ENCODE assay signal across 34 mouse cellular contexts in the genomic region with DNA sequence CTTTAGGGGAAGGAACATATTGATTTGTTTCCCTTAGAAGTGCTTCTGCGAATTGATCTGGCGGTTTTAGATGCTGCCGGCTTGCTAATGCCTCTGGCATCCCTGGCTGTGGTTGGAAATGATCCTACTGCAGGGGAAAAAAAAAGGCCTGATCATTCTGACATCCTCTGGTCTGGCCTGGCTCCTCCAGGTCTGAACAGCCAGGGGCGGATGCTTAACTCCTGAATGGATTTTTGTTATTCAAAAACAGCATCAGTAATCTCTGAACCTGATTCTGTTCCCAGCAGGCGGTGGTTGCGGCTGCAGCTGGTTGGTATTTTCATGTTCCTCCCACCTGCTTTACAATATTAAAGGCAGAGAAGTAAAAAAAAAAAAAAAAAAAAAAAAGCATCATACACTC. TPM values are rescaled to one million over a fixed set of nuclear protein-coding genes. Genes with fewer than 3 reads are reported as not detected.
"Had no signal": no experiment of that assay in that cellular context is flagged by ENCODE, and none has a peak within 500 bp of the region (broad histone marks: within the 10 kb centered on the region; RNA-seq: fewer than 3 reads in every experiment).

No protein-coding gene starts in this region.

- H3K4me1 ChIP-seq: heart, embryonic 10.5 days; heart, embryonic 12.5 days; intestine, embryonic 15.5 days; limb, embryonic 10.5 days; limb, embryonic 12.5 days; liver, embryonic 13.5 days; liver, embryonic 15.5 days had no signal

- ATAC-seq: hindbrain, embryonic 16.5 days; inflammation-experienced regulatory T-cells, adult 6 months; intestine, embryonic 15.5 days; intestine, postnatal 0 days had no signal

- H3K4me2 ChIP-seq: heart, embryonic 12.5 days; hindbrain, embryonic 13.5 days; intestine, embryonic 15.5 days; limb, embryonic 12.5 days; liver, embryonic 11.5 days; liver, embryonic 13.5 days; liver, embryonic 15.5 days had no signal

- H3K9me3 ChIP-seq: intestine, embryonic 15.5 days; limb, embryonic 10.5 days; limb, embryonic 12.5 days; liver, embryonic 13.5 days; liver, embryonic 15.5 days had no signal

- H3K9ac ChIP-seq: heart, embryonic 12.5 days; hindbrain, embryonic 13.5 days; intestine, embryonic 15.5 days; limb, embryonic 12.5 days; liver, embryonic 13.5 days; liver, embryonic 15.5 days had no signal

- H3K27me3 ChIP-seq: liver, embryonic 15.5 days had no signal

- DNase-seq: gastrocnemius, adult 2 months; gastrocnemius, postnatal 10 days; gastrocnemius, postnatal 25 days; heart, adult 18-20 months; heart, postnatal 10 days; heart, postnatal 4 days; kidney, adult 2 months; kidney, adult 9 months; kidney, postnatal 10 days; kidney, postnatal 25 days; kidney, postnatal 4 days; liver; liver, embryonic 13.5 days had no signal

- H3K27ac ChIP-seq: gastrocnemius, adult 2 months; heart, embryonic 10.5 days; hindbrain, embryonic 10.5 days; hindbrain, embryonic 13.5 days; intestine, embryonic 15.5 days; layer of hippocampus, adult 2 months; left cerebral cortex, adult 2 months; limb, embryonic 10.5 days; limb, embryonic 12.5 days; liver, embryonic 13.5 days; liver, embryonic 15.5 days had no signal

- H3K4me3 ChIP-seq: gastrocnemius, adult 2 months; heart, embryonic 10.5 days; heart, embryonic 12.5 days; hindbrain, embryonic 10.5 days; hindbrain, embryonic 13.5 days; intestine, embryonic 15.5 days; layer of hippocampus, adult 2 months; left cerebral cortex, adult 2 months; limb, embryonic 10.5 days; limb, embryonic 12.5 days; liver, embryonic 13.5 days; liver, embryonic 15.5 days had no signal

- H3K36me3 ChIP-seq: heart, embryonic 10.5 days; heart, embryonic 12.5 days; hindbrain, embryonic 10.5 days; hindbrain, embryonic 13.5 days; intestine, embryonic 15.5 days; limb, embryonic 10.5 days; limb, embryonic 12.5 days; liver, embryonic 13.5 days; liver, embryonic 15.5 days had no signal

RNA-seq across cellular contexts. Expression of a gene that starts 16.0 kb away (rescaled TPM):
- total RNA-seq: gastrocnemius, adult 2 months; gastrocnemius, postnatal 10 days; gastrocnemius, postnatal 25 days; granulocyte monocyte progenitor cell, adult 5-6 weeks; heart, adult 18-20 months; heart, adult 8-10 months; heart, postnatal 25 days; layer of hippocampus, adult 2 months; layer of hippocampus, postnatal 10 days; layer of hippocampus, postnatal 25 days; left cerebral cortex, adult 2 months; left cerebral cortex, postnatal 14 days; left cerebral cortex, postnatal 36 days had no signal
- polyA plus RNA-seq: heart, embryonic 12.5 days had no signal
